Mouse (Mus musculus) gastrocnemius, postnatal 36 days (tissue): ENCODE results near the gene Apobec3. TPM values are rescaled to one million over a fixed set of nuclear protein-coding genes. Genes with fewer than 3 reads are reported as not detected.

Experiments
- DNase-seq, 2 experiments: peaks; one replicate each; pipeline ENCODE4 v3.0.0; 2022
- intact Hi-C: fragments of 180-260 bp; cut with DNase I; formaldehyde crosslinking; loops from one replicate; pipeline ENCODE4 v1.15.1; 2025
- long read RNA-seq, 2 experiments: library from polyadenylated mRNA; stranded (forward); transcript quantifications; one replicate each; pipeline ENCODE4 v2.0.0; 2021
- total RNA-seq, 2 experiments: library from RNA; stranded (reverse); gene quantifications; 2 replicates each; pipeline ENCODE4 v1.2.3; 2021

Gene Apobec3
- 1 to 10 TPM; 2.7 to 4.7 TPM for total RNA-seq
- long read RNA-seq, experiment 1, partial matches to known transcripts, result 0 of 3 reads
- long read RNA-seq, experiment 1, other reads (novel, unspliced or antisense), result 0 of 3 reads
- long read RNA-seq, experiment 2, result 0 reads

- DNase-seq, result peak; percentile 53 to 55
- intact Hi-C loops, result no loop called here
Measured at GRCm38 (mm10) chr15:79891436-79892212, at the start of gene Apobec3. TSS of gene Apobec3 (plus strand) at chr15:79891659.

DNA sequence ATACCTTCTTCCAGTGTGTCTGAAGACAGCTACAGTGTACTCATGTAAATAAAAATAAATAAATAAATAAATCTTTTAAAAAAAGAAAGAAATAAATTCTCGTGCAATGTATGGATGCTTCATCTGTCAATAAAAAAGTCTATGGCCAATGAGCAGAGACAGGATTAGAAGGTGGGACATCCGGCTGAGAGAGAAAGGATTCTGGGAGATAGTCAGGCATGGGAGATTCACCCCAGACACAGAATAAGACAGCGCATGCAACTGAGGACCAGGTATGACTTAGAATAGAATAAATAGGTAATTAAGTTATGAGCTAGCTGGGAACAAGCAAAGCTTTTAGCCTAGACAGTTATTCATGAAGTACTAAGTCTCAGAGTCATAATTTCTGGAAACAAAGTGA is 48.5 kb upstream of the Apobec3 start:
- no peak for DNase-seq
- intact Hi-C loops, result no loop called here

DNA sequence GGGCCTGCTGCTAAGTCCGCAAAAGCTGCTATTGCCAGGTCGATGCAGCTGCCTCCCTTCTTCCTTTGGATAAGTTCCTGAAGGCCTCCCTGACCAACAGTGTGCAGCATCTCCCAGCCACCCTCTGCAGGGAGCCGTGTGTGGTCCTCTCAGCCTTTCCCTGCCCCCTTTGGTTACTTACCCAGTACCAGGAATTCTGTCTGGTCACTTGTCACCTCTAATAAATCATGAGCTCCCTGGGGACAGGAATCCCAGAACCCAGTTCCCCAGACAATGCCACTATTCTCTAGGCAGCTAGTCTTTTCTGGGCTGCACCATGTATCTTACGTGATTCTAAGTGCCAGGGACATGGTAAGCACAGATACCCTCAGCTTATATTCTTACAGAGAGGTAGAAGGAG is 45.5 kb upstream of the Apobec3 start:
- intact Hi-C loops, result no loop called here

DNA sequence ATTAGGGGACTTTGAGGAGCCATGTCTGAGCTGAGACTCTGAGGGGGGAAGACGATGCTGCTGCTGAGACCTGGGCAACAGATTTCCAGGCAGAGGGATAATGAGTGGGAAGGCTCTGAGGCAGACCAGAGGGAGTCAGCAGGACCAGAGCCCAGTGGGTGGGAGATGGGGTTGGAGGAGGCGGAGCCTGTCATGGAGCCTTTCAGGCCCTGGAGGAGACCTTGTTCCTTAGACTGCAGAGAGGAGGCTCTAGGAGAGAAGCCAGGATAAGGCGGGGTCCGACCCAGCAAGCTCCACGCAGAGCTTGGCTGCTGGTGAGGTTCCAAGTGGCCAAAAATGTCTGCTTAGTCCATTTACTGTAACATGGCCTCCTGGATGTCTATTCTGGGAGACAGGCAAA is 44.4 kb upstream of the Apobec3 start:
- intact Hi-C loops, result no loop called here
- peak; percentile 50 to 64 for DNase-seq

More for the DNA sequence above, 45.5 kb upstream of the Apobec3 start:
- DNase-seq, result no peak

GRCm38 (mm10) chr15:79850143-79850542 is 41.3 kb upstream of the Apobec3 start:
- no peak for DNase-seq
- intact Hi-C loops, result no loop called here

DNA sequence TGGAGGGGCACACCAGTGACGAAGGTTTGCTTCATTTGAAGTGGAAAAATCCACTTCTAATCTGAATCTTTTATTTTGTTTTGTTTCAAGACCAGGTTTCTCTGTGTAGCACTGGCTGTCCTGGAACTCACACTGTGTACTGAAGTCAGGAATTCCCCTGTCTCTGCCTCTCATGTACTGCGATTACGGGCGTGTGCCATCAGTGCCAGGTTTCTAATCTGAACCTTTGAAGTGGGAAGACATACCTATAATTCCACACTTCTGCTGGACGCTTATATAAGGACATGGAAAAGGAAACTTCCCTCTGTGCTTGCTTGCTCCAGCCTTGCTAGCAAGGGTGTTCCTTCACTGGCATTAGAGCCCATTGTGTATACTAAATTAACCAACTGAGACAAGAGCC is 32.5 kb upstream of the Apobec3 start:
- no peak for DNase-seq
- intact Hi-C loops, result no loop called here

GRCm38 (mm10) chr15:79859821-79860220 is 31.6 kb upstream of the Apobec3 start:
- no peak for DNase-seq
- intact Hi-C loops, result no loop called here

- no peak for DNase-seq
- intact Hi-C loops, result no loop called here
Measured at GRCm38 (mm10) chr15:79867260-79868002, 24.0 kb upstream of the Apobec3 start.

GRCm38 (mm10) chr15:79873545-79873944 is 17.9 kb upstream of the Apobec3 start:
- intact Hi-C loops, result no loop called here
- no peak for DNase-seq

DNA sequence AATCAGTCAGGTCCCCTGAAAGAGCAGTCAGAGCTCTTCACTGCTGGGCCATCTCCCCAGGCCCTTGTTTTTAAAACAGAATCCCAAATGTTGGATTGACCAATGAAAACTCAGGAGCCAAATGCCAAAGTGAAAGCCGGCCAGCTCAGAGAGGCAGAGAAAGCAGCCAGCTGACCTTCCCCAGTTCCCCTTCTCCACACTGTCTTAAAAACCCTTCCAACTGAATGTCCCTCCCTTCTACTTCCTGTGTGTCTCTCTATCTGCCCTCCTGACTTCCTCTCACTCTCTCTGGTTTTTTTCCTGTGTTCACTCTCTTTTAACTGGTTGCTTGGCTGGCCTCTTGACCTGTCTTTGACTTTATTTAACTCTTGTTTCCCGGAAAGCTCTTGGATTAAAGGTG is 17.5 kb upstream of the Apobec3 start:
- no peak for DNase-seq
- intact Hi-C loops, result no loop called here

- intact Hi-C loops, result no loop called here
- no peak for DNase-seq
Measured at GRCm38 (mm10) chr15:79875261-79875995, 16.0 kb upstream of the Apobec3 start.

DNA sequence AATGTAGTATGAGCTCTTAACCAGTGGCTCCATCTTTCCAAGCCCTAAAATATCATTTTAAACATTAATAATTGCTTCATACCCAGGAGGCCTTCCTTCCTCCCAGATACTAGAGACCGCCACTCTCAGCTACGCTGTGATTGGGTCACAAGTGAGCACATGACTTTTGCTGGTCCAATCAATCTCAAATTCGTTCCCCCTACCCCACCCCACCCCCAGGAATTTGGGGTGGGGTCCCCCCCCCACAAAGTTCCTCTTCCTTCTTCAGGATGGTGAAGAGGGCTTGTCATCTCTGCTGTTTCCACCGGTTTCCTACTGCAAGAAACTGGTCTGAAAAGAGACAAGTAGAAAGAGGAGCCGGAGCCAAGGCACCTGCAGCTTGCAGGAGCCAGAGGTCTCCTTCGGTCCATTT is 12.7 kb upstream of the Apobec3 start:
- peak in 1 of 2 experiments; percentile 12 for DNase-seq
- intact Hi-C loops, result no loop called here

DNA sequence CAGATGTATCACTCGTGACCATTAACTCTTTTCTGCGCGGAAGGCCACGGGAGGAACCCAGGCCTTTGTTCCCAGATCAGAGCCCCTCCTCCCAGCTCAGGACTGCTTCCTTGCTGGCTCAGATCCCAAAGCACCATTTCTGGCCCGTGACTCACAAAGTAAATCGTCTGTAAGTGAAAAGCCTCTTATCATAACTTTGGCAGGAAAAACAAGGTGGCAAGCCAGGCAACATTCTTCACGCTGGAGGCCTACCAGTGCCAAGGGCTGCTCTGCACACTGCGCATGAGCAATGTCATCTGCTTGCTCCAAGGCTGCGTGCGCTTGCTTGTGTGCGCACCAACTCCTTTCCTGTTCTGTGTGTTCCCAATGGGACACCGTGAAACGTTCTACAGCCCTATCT is 12.1 kb upstream of the Apobec3 start:
- intact Hi-C loops, result no loop called here
- peak; percentile 60 to 69 for DNase-seq

GRCm38 (mm10) chr15:79880477-79880876 is 11.0 kb upstream of the Apobec3 start:
- intact Hi-C loops, result loop anchor here (10.0 kb wide), 1 partner anchor 126 kb away; no protein-coding TSS in a partner anchor
- DNase-seq, result no peak

DNA sequence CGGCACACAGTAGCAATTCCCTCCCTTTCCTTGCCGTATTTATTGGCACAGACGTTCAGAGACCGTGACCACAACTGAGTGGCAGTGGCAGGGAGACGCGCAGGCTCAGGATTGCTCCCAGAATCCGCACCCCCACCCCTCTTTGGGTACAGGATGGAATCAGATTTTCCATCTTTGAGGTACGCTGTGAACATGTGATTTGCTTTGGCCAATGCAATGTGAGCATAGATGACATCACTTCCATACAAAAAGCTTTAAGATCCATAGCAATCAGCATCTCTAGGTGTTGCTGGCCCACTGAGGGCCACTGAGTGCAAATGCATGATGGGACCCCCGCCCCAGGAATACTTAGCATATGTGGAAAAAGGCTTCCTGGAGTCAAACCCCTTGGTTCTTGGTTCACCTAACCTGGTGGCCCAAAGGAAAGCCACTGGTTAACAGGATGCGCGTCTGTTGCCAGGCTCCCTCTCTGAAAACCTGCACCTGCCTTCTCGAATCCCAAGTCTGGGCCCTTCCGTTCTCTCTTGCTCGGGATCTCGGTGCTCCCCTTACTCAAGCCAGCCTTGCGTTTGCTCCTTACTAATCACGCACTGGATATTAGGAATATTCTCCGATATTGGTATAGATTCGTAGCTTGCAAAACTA is 8.7 kb upstream of the Apobec3 start:
- no peak for DNase-seq
- intact Hi-C loops, result loop anchor here (2.0 to 10.0 kb wide), 2 partner anchors 52 to 128 kb away; no protein-coding TSS in a partner anchor

DNA sequence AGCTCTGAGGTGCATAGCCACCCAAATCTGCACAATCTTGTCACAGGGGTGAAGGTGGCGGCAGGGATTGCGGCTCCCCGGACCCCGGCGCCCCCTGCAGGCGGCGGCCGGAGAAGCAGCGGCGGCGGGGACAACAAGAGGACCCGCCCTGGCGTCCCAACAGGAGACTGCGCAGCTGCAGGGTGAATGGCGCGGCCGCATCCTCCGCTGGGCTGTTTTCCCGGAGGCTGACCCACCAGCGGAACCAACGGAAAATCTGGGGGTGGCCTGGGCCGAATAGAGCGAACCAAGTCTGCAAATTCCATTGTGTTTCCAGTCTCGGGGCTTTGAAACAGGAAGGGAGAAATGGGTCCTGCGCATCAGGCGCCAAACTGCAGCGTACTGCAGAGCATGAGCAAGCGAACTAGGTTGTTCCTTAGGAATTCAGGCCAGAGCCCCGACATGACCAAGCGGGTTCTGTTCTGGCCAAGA is 8.1 kb upstream of the Apobec3 start:
- intact Hi-C loops, result loop anchor here (2.0 to 10.0 kb wide), 2 partner anchors 53 to 129 kb away; no protein-coding TSS in a partner anchor
- DNase-seq, result peak; percentile 94 to 96

DNA sequence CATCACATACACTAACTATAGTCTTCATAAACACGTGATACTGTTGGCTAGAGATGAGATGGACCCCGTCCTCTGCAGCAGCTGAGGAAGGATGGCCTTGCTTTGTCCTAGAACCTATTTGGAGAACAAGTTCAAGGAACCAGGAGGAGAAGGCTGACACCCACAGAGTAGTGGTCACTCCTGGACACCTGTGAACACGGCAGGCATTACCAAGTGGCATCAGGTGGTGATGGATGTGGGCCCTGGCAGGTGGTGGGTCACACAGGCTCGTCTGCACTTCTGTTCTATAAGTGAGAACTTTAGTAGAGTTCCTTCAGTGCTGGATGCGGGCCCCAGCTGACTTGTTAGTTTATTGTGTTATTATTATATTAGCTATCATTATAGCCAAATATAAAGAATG is 6.6 kb upstream of the Apobec3 start:
- DNase-seq, result no peak
- intact Hi-C loops, result loop anchor here (10.0 kb wide), 1 partner anchor 130 kb away; no protein-coding TSS in a partner anchor

DNA sequence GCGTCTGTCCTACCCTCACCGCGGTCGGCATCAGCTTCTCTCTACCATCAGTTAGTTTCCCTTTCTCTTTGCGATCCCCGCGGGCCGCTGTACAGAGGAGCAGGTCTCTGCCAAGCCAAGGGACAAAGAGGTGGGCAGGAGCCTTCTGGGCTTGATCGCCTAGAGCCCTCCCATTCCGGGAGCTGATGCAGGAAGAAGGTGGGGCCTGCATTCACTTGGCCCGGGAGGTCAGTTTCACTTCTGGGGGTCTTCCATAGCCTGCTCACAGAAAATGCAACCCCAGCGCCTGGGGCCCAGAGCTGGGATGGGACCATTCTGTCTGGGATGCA is 718 bp downstream of the Apobec3 start:
- intact Hi-C loops, result no loop called here
- peak; percentile 58 to 70 for DNase-seq

GRCm38 (mm10) chr15:79892995-79893823 is 1.8 kb downstream of the Apobec3 start:
- DNase-seq, result no peak
- intact Hi-C loops, result no loop called here
